Mouse (Mus musculus) megakaryocyte progenitor cell, adult 5-6 weeks (primary cell): Measurements from ENCODE around the gene Il1r1. TPM values are rescaled to one million over a fixed set of nuclear protein-coding genes. Genes with fewer than 3 reads are reported as not detected.

ENCODE experiments used
- ATAC-seq: replicated peaks from 2 replicates; pipeline ENCODE4 v1.8.0; 2016; ENCODE audit warnings: mild to moderate bottlenecking, moderate TSS enrichment, inconsistent platforms; ENCODE audit not compliant: poor library complexity
- total RNA-seq, 2 experiments: library from RNA; stranded (forward) in 1 of 2; stranded (reverse) in 1 of 2; fragments of 157-497, 149-512 nt in 1 of 2; fragments of 200-1000 nt in 1 of 2; gene quantifications; 2 replicates each; pipeline versions ENCODE4 v1.2.3 to v1.2.4; 2015 to 2017

The Il1r1 gene
- 4.6 and 5.8 TPM in 2 replicates for total RNA-seq (2015)
- total RNA-seq (2017), result 3.2 and 4.7 TPM in 2 replicates

GRCm38 (mm10) chr1:40224539-40225284, at the start of gene Il1r1:
TSS of gene Il1r1 (plus strand) at chr1:40225080.
- ATAC-seq, result peak; percentile 89

- ATAC-seq, result no peak
Observed at GRCm38 (mm10) chr1:40175123-40175522, 49.8 kb upstream of the Il1r1 start.

GRCm38 (mm10) chr1:40175797-40176196, 49.1 kb upstream of the Il1r1 start:
- ATAC-seq, result no peak

GRCm38 (mm10) chr1:40179031-40179430, 45.8 kb upstream of the Il1r1 start:
- ATAC-seq, result no peak

- no peak for ATAC-seq
Observed at GRCm38 (mm10) chr1:40179493-40179892, 45.4 kb upstream of the Il1r1 start.

GRCm38 (mm10) chr1:40180861-40181260, 44.0 kb upstream of the Il1r1 start:
- no peak for ATAC-seq

- no peak for ATAC-seq
Observed at GRCm38 (mm10) chr1:40181716-40182115, 43.2 kb upstream of the Il1r1 start.

- no peak for ATAC-seq
Observed at GRCm38 (mm10) chr1:40183410-40183809, 41.5 kb upstream of the Il1r1 start.

- no peak for ATAC-seq
Observed at GRCm38 (mm10) chr1:40187961-40188360, 36.9 kb upstream of the Il1r1 start.

- ATAC-seq, result no peak
Observed at GRCm38 (mm10) chr1:40190025-40190424, 34.9 kb upstream of the Il1r1 start.

GRCm38 (mm10) chr1:40190837-40191236, 34.0 kb upstream of the Il1r1 start:
- no peak for ATAC-seq

- ATAC-seq, result no peak
Observed at GRCm38 (mm10) chr1:40194279-40194678, 30.6 kb upstream of the Il1r1 start.

GRCm38 (mm10) chr1:40213337-40214159, 11.3 kb upstream of the Il1r1 start:
- peak; percentile 73 for ATAC-seq

- no peak for ATAC-seq
Observed at GRCm38 (mm10) chr1:40217521-40217920, 7.4 kb upstream of the Il1r1 start.

GRCm38 (mm10) chr1:40218603-40219002, 6.3 kb upstream of the Il1r1 start:
- ATAC-seq, result no peak

GRCm38 (mm10) chr1:40220549-40220948, 4.3 kb upstream of the Il1r1 start:
- ATAC-seq, result no peak

GRCm38 (mm10) chr1:40221864-40222263, 3.0 kb upstream of the Il1r1 start:
- no peak for ATAC-seq

- ATAC-seq, result no peak
Observed at GRCm38 (mm10) chr1:40222680-40223079, 2.2 kb upstream of the Il1r1 start.

- no peak for ATAC-seq
Observed at GRCm38 (mm10) chr1:40223591-40223990, 1.3 kb upstream of the Il1r1 start.

- no peak for ATAC-seq
Observed at GRCm38 (mm10) chr1:40225580-40225979, 700 bp downstream of the Il1r1 start.

GRCm38 (mm10) chr1:40229033-40229432, 4.2 kb downstream of the Il1r1 start:
- no peak for ATAC-seq

- peak; percentile 7; the same call in 1 of the 2 replicates for ATAC-seq
Observed at GRCm38 (mm10) chr1:40229771-40230280, 4.9 kb downstream of the Il1r1 start.
